Mouse (Mus musculus) erythroblast, adult 5-6 weeks (primary cell): Measurements from ENCODE around the gene Ogfr. TPM values are rescaled to one million over a fixed set of nuclear protein-coding genes. Genes with fewer than 3 reads are reported as not detected.

Experiments
- ATAC-seq: replicated peaks from 2 replicates; pipeline ENCODE4 v1.8.0; 2016; ENCODE audit warnings: moderate number of reproducible peaks, mild to moderate bottlenecking, moderate TSS enrichment, inconsistent platforms; ENCODE audit not compliant: poor library complexity, low FRiP score, severe bottlenecking
- total RNA-seq, 2 experiments: library from RNA; stranded (forward) in 1 of 2; stranded (reverse) in 1 of 2; fragments of 150-400 nt in 1 of 2; fragments of 200-764, 138-1000 nt in 1 of 2; gene quantifications; 2 replicates each; pipeline versions ENCODE4 v1.2.3 to v1.2.4; 2015 to 2017; ENCODE audit warnings: low replicate concordance in 2 of 2

Ogfr gene
- total RNA-seq (2015; ENCODE audit: low replicate concordance) (11.5 and 18.8 TPM in 2 replicates), total RNA-seq (2017; ENCODE audit: low replicate concordance) (22.2 and 27.9 TPM in 2 replicates)

GRCm38 (mm10) chr2:180589123-180589831, at the start of gene Ogfr:
Ogfr (plus strand) TSS chr2:180589245.
- ATAC-seq, result peak; percentile 88

- ATAC-seq, result no peak
These were observed 45.4 kb upstream of the Ogfr start for GRCm38 (mm10) chr2:180543675-180544074.

GRCm38 (mm10) chr2:180545046-180545445, 44.0 kb upstream of the Ogfr start:
- no peak for ATAC-seq

- no peak for ATAC-seq
These were observed 41.5 kb upstream of the Ogfr start for GRCm38 (mm10) chr2:180547384-180548106.

- no peak for ATAC-seq
These were observed 36.7 kb upstream of the Ogfr start for GRCm38 (mm10) chr2:180552340-180552739.

GRCm38 (mm10) chr2:180555219-180555618, 33.8 kb upstream of the Ogfr start:
- no peak for ATAC-seq

- ATAC-seq, result no peak
These were observed 32.6 kb upstream of the Ogfr start for GRCm38 (mm10) chr2:180556470-180556869.

- ATAC-seq, result peak; percentile 54
These were observed 28.8 kb upstream of the Ogfr start for GRCm38 (mm10) chr2:180560245-180560644.

GRCm38 (mm10) chr2:180562146-180562545, 26.9 kb upstream of the Ogfr start:
- no peak for ATAC-seq

- ATAC-seq, result no peak
These were observed 25.7 kb upstream of the Ogfr start for GRCm38 (mm10) chr2:180563296-180563695.

- ATAC-seq, result no peak
These were observed 25.2 kb upstream of the Ogfr start for GRCm38 (mm10) chr2:180563841-180564240.

- ATAC-seq, result 0 out of 2 replicates have a peak, but pooled peaks have one; percentile 61
These were observed 22.7 kb upstream of the Ogfr start for GRCm38 (mm10) chr2:180566240-180566913.

GRCm38 (mm10) chr2:180569028-180569643, 19.9 kb upstream of the Ogfr start:
- no peak for ATAC-seq

- ATAC-seq, result no peak
These were observed 12.6 kb upstream of the Ogfr start for GRCm38 (mm10) chr2:180576482-180576881.

- ATAC-seq, result peak; percentile 54; the same call in 1 of the 2 replicates
These were observed 10.4 kb upstream of the Ogfr start for GRCm38 (mm10) chr2:180578686-180579085.

GRCm38 (mm10) chr2:180581002-180581401, 8.0 kb upstream of the Ogfr start, which contains the start of gene Mrgbp:
Mrgbp (plus strand) TSS chr2:180581304.
- ATAC-seq, result no peak

- ATAC-seq, result peak; percentile 84
These were observed 6.4 kb upstream of the Ogfr start for GRCm38 (mm10) chr2:180582481-180583153.

GRCm38 (mm10) chr2:180583154-180583507, 5.9 kb upstream of the Ogfr start:
- ATAC-seq, result no peak

GRCm38 (mm10) chr2:180588736-180589122, 316 bp upstream of the Ogfr start:
- peak; percentile 10; the same call in 1 of the 2 replicates for ATAC-seq

- no peak for ATAC-seq
These were observed 8.4 kb downstream of the Ogfr start, which contains the start of gene Col9a3 for GRCm38 (mm10) chr2:180597490-180597889. Col9a3 (plus strand) TSS chr2:180597790.
